ENCODE assay signal across 10 mouse cellular contexts in the genomic region with DNA sequence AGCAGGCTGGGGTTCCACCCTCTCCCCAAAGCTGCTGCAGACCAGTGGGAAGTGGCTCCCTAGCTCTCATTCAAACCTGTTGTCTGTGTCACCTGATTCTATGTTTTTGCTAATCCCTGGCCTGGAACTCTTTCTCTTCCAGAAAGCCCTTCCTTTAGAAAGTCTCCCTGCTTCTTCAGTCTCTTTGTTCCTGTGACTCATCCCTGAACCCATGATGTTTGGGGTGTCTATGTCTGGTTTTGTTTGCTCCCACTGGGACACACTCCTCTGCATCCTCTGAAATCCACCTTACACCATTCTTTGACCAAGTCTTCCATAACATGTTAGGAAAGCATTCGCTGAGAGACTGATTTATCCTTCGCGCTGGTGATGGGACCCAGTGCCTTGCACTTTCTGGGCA. TPM values are rescaled to one million over a fixed set of nuclear protein-coding genes. Genes with fewer than 3 reads are reported as not detected.
DNase-seq lines count a peak whose midpoint lies in the region; ATAC-seq and TF ChIP-seq lines count a peak whose summit lies in the region.
"Had no signal": no experiment of that assay in that cellular context is flagged by ENCODE, and none has a peak within 500 bp of the region (broad histone marks: within the 10 kb centered on the region; RNA-seq: fewer than 3 reads in every experiment).

No protein-coding gene starts in this region.

- H3K9me3 ChIP-seq in forebrain, embryonic 15.5 days, result no peaks in the 10 kb centered on the region
- H3K9me3 ChIP-seq in forebrain, embryonic 12.5 days, result no peaks in the 10 kb centered on the region
- H3K9me3 ChIP-seq in limb, embryonic 14.5 days (ENCODE audit: control insufficient read depth, low read length), result no peaks in the 10 kb centered on the region
- no peaks in the 10 kb centered on the region for H3K9me3 ChIP-seq in limb, embryonic 10.5 days (replicated peaks)
- H3K9me3 ChIP-seq: limb, embryonic 13.5 days had no signal

- peaks cover 19% of the 10 kb centered on the region for H3K36me3 ChIP-seq in forebrain, embryonic 15.5 days
- H3K36me3 ChIP-seq in forebrain, embryonic 12.5 days (replicated peaks), result peaks cover 22% of the 10 kb centered on the region
- H3K36me3 ChIP-seq in limb, embryonic 14.5 days (ENCODE audit: control insufficient read depth, insufficient read depth, low read length), result peaks cover 29% of the 10 kb centered on the region
- peaks cover 30% of the 10 kb centered on the region for H3K36me3 ChIP-seq in limb, embryonic 10.5 days
- H3K36me3 ChIP-seq in myocyte (ENCODE audit: control insufficient read depth, insufficient read depth), result no peaks in the 10 kb centered on the region

- DNase-seq in limb, embryonic 14.5 days (ENCODE audit: low spot score), result no peak
- DNase-seq in limb, embryonic 10.5 days (ENCODE audit: low spot score), result no peak
- DNase-seq in ZHBTc4 (ENCODE audit: low read depth, low spot score), result peak; percentile 32
- DNase-seq in right cerebral cortex, adult 18-20 months, result no peak
- DNase-seq in urinary bladder, adult 2 months (ENCODE audit: low spot score), result no peak
- DNase-seq: adrenal gland, adult 8-10 months had no signal

- ATAC-seq in forebrain, embryonic 15.5 days (replicated peaks), result no peak
- no peak for ATAC-seq in forebrain, embryonic 12.5 days (ENCODE audit: low FRiP score)
- ATAC-seq in limb, embryonic 14.5 days (ENCODE audit: low FRiP score, low read depth), result no peak

- H3K4me1 ChIP-seq in forebrain, embryonic 15.5 days, result peaks cover 34% of the 10 kb centered on the region
- H3K4me1 ChIP-seq in forebrain, embryonic 12.5 days, result peaks cover 11% of the 10 kb centered on the region
- 0 out of 2 replicates have a peak, but pooled peaks cover 6% of the 10 kb centered on the region for H3K4me1 ChIP-seq in limb, embryonic 14.5 days (ENCODE audit: control insufficient read depth, insufficient read depth, low read length)
- H3K4me1 ChIP-seq in limb, embryonic 10.5 days, result peaks cover 16% of the 10 kb centered on the region

- H3K4me2 ChIP-seq in forebrain, embryonic 15.5 days (replicated peaks), result no peak overlapping the region
- H3K4me2 ChIP-seq in forebrain, embryonic 12.5 days, result no peak overlapping the region
- no peak overlapping the region for H3K4me2 ChIP-seq in limb, embryonic 14.5 days (replicated peaks; ENCODE audit: low read depth, low read length, severe bottlenecking)
- H3K4me2 ChIP-seq in myocyte (ENCODE audit: low read depth), result peak overlapping the region; percentile 48

- H3K4me3 ChIP-seq in forebrain, embryonic 15.5 days, result no peak overlapping the region
- no peak overlapping the region for H3K4me3 ChIP-seq in forebrain, embryonic 12.5 days (replicated peaks)
- no peak overlapping the region for H3K4me3 ChIP-seq in limb, embryonic 14.5 days (replicated peaks; ENCODE audit: low read length)
- H3K4me3 ChIP-seq in limb, embryonic 10.5 days, result no peak overlapping the region
- no peak overlapping the region for H3K4me3 ChIP-seq in myocyte

- H3ac ChIP-seq in myocyte (ENCODE audit: control insufficient read depth, insufficient read length), result no peak overlapping the region

- 85% methylated on average over 3 of the region's 3 CpGs for WGBS in forebrain, embryonic 15.5 days
- 83% methylated on average over 3 of the region's 3 CpGs for whole genome bisulfite sequencing in forebrain, embryonic 12.5 days
- 80% methylated on average over 3 of the region's 3 CpGs for whole genome bisulfite sequencing in limb, embryonic 14.5 days
- 76% methylated on average over 3 of the region's 3 CpGs for WGBS in limb, embryonic 10.5 days

- no peak overlapping the region for H3K9ac ChIP-seq in forebrain, embryonic 15.5 days (replicated peaks)
- no peak overlapping the region for H3K9ac ChIP-seq in forebrain, embryonic 12.5 days
- no peak overlapping the region for H3K9ac ChIP-seq in limb, embryonic 14.5 days (ENCODE audit: low read depth, low read length, severe bottlenecking)
- H3K9ac ChIP-seq: limb, embryonic 13.5 days had no signal

- H3K27me3 ChIP-seq in forebrain, embryonic 15.5 days, result peaks cover under 1% of the 10 kb centered on the region; the same call in 1 of the 2 replicates
- H3K27me3 ChIP-seq in forebrain, embryonic 12.5 days, result peaks cover 8% of the 10 kb centered on the region
- no peaks in the 10 kb centered on the region for H3K27me3 ChIP-seq in limb, embryonic 14.5 days (ENCODE audit: control insufficient read depth, insufficient read depth, low read length)
- 0 out of 2 replicates have a peak, but pooled peaks cover under 1% of the 10 kb centered on the region for H3K27me3 ChIP-seq in limb, embryonic 10.5 days (ENCODE audit: low read depth, poor library complexity, severe bottlenecking)
- peaks cover 9% of the 10 kb centered on the region for H3K27me3 ChIP-seq in myocyte (ENCODE audit: control insufficient read depth, insufficient read depth, insufficient read length)

- H3K79me2 ChIP-seq in myocyte (ENCODE audit: control insufficient read depth, insufficient read depth), result no peaks in the 10 kb centered on the region

- no peak for TF ChIP-seq POLR2A in limb, embryonic 14.5 days (IDR thresholded peaks at IDR 0.05; ENCODE audit: borderline replicate concordance, extremely low read depth, insufficient read depth, insufficient read length)
- TF ChIP-seq POLR2A in myocyte (IDR thresholded peaks at IDR 0.05; ENCODE audit: insufficient read length, low read depth), result no peak

- peak overlapping the region; percentile 74 for H3K27ac ChIP-seq in forebrain, embryonic 15.5 days (replicated peaks)
- no peak overlapping the region for H3K27ac ChIP-seq in forebrain, embryonic 12.5 days
- H3K27ac ChIP-seq in limb, embryonic 14.5 days (replicated peaks; ENCODE audit: low read depth, low read length), result peak overlapping the region; percentile 19; the same call in 1 of the 2 replicates
- H3K27ac ChIP-seq in limb, embryonic 10.5 days, result no peak overlapping the region
- H3K27ac ChIP-seq: limb, embryonic 13.5 days had no signal

TF ChIP-seq in myocyte, 11 proteins besides CTCF, POLR2A, EP300 and RAD21:
- TF ChIP-seq SRF (IDR thresholded peaks at IDR 0.05; ENCODE audit: control insufficient read depth, insufficient read length, low read depth), result no peak
- peak; percentile 1 for TF ChIP-seq USF1 (IDR thresholded peaks at IDR 0.05; ENCODE audit: low read depth)
- no peak for TF ChIP-seq MYOD1 (IDR thresholded peaks at IDR 0.05; ENCODE audit: control insufficient read depth in 1 of 3, insufficient read length in 2 of 3, low read depth in 2 of 3)

RNA-seq across cellular contexts. Expression of a gene that starts 1.1 kb away (rescaled TPM):
- polyA plus RNA-seq in forebrain, embryonic 15.5 days (2015; fragmentation: Nextera tagmentation; extraction: Ambion mirVana), result 43.0 and 43.3 TPM in 2 replicates
- 27.8 and 28.3 TPM in 2 replicates for polyA plus RNA-seq in forebrain, embryonic 12.5 days (2016; fragmentation: Nextera tagmentation; extraction: Ambion mirVana)
- 17.4 and 19.3 TPM in 2 replicates for polyA plus RNA-seq in limb, embryonic 14.5 days (2012; rRNA removed)
- 18.3 and 20.8 TPM in 2 replicates for polyA plus RNA-seq in limb, embryonic 14.5 days (2014; fragmentation: Nextera tagmentation; extraction: Ambion mirVana)
- 29.6 and 35.9 TPM in 2 replicates for polyA plus RNA-seq in limb, embryonic 10.5 days (2016; fragmentation: Nextera tagmentation; extraction: Ambion mirVana)
- polyA plus RNA-seq in myocyte (2012; fragmentation: generic; extraction: Trizol), result 41.3 TPM
- 18.0 and 25.1 TPM in 2 replicates for polyA plus RNA-seq in urinary bladder, adult 2 months (2012; rRNA removed)

RNA-seq across cellular contexts. Expression of a gene that starts 8.9 kb away (rescaled TPM):
- 11.5 and 13.4 TPM in 2 replicates for polyA plus RNA-seq in forebrain, embryonic 15.5 days (2015; fragmentation: Nextera tagmentation; extraction: Ambion mirVana)
- polyA plus RNA-seq in forebrain, embryonic 12.5 days (2016; fragmentation: Nextera tagmentation; extraction: Ambion mirVana), result 14.3 and 16.7 TPM in 2 replicates
- polyA plus RNA-seq in limb, embryonic 14.5 days (2012; rRNA removed), result 33.5 and 38.6 TPM in 2 replicates
- 17.6 and 17.8 TPM in 2 replicates for polyA plus RNA-seq in limb, embryonic 14.5 days (2014; fragmentation: Nextera tagmentation; extraction: Ambion mirVana)
- 20.1 and 27.9 TPM in 2 replicates for polyA plus RNA-seq in limb, embryonic 10.5 days (2016; fragmentation: Nextera tagmentation; extraction: Ambion mirVana)
- polyA plus RNA-seq in myocyte (2012; fragmentation: generic; extraction: Trizol), result 11.2 TPM
- polyA plus RNA-seq in urinary bladder, adult 2 months (2012; rRNA removed), result 14.8 and 17.3 TPM in 2 replicates

RNA-seq across cellular contexts. Expression of a gene that starts 9.2 kb away (rescaled TPM):
- polyA plus RNA-seq in forebrain, embryonic 15.5 days (2015; fragmentation: Nextera tagmentation; extraction: Ambion mirVana), result 48.4 and 50.3 TPM in 2 replicates
- polyA plus RNA-seq in forebrain, embryonic 12.5 days (2016; fragmentation: Nextera tagmentation; extraction: Ambion mirVana), result 35.0 and 36.1 TPM in 2 replicates
- polyA plus RNA-seq in limb, embryonic 14.5 days (2012; rRNA removed), result 84.2 and 89.1 TPM in 2 replicates
- 61.4 and 61.8 TPM in 2 replicates for polyA plus RNA-seq in limb, embryonic 14.5 days (2014; fragmentation: Nextera tagmentation; extraction: Ambion mirVana)
- 45.3 and 49.8 TPM in 2 replicates for polyA plus RNA-seq in limb, embryonic 10.5 days (2016; fragmentation: Nextera tagmentation; extraction: Ambion mirVana)
- 53.0 TPM for polyA plus RNA-seq in myocyte (2012; fragmentation: generic; extraction: Trizol)
- 73.8 and 74.1 TPM in 2 replicates for polyA plus RNA-seq in urinary bladder, adult 2 months (2012; rRNA removed)

RNA-seq across cellular contexts. Expression of a gene that starts 9.4 kb away (rescaled TPM):
- 144 and 152 TPM in 2 replicates for polyA plus RNA-seq in forebrain, embryonic 15.5 days (2015; fragmentation: Nextera tagmentation; extraction: Ambion mirVana)
- 84.2 and 104 TPM in 2 replicates for polyA plus RNA-seq in forebrain, embryonic 12.5 days (2016; fragmentation: Nextera tagmentation; extraction: Ambion mirVana)
- polyA plus RNA-seq in limb, embryonic 14.5 days (2012; rRNA removed), result 0.58 and 0.59 TPM in 2 replicates
- polyA plus RNA-seq in limb, embryonic 14.5 days (2014; fragmentation: Nextera tagmentation; extraction: Ambion mirVana), result 0.25 and 0.48 TPM in 2 replicates
- 0.29 and 0.61 TPM in 2 replicates for polyA plus RNA-seq in limb, embryonic 10.5 days (2016; fragmentation: Nextera tagmentation; extraction: Ambion mirVana)
- not detected for polyA plus RNA-seq in myocyte (2012; fragmentation: generic; extraction: Trizol)
- polyA plus RNA-seq in urinary bladder, adult 2 months (2012; rRNA removed), result 0.12 and 0.18 TPM in 2 replicates

RNA-seq across cellular contexts. Expression of a gene that starts 9.4 kb away (rescaled TPM):
- polyA plus RNA-seq in forebrain, embryonic 15.5 days (2015; fragmentation: Nextera tagmentation; extraction: Ambion mirVana), result 0.22 and 0.23 TPM in 2 replicates
- polyA plus RNA-seq in forebrain, embryonic 12.5 days (2016; fragmentation: Nextera tagmentation; extraction: Ambion mirVana), result 1.6 and 2.5 TPM in 2 replicates
- 0.67 and 0.82 TPM in 2 replicates for polyA plus RNA-seq in limb, embryonic 14.5 days (2012; rRNA removed)
- 0.37 TPM in 1 of 2 replicates, not detected in the other for polyA plus RNA-seq in limb, embryonic 14.5 days (2014; fragmentation: Nextera tagmentation; extraction: Ambion mirVana)
- 0.29 and 0.60 TPM in 2 replicates for polyA plus RNA-seq in limb, embryonic 10.5 days (2016; fragmentation: Nextera tagmentation; extraction: Ambion mirVana)
- polyA plus RNA-seq in myocyte (2012; fragmentation: generic; extraction: Trizol), result 0.85 TPM
- 0.29 and 0.35 TPM in 2 replicates for polyA plus RNA-seq in urinary bladder, adult 2 months (2012; rRNA removed)

Comparison
In these comparisons a context has a peak if more than half of its experiments do, and no peak if none do; other contexts are left out.
1. H3K27ac ChIP-seq: peak in forebrain, embryonic 15.5 days (single experiment) and limb, embryonic 14.5 days (single experiment); none in forebrain, embryonic 12.5 days (single experiment) and limb, embryonic 10.5 days (single experiment).